Mouse (Mus musculus): Measurements from ENCODE around the gene Ppp1r14a. TPM values are rescaled to one million over a fixed set of nuclear protein-coding genes. Genes with fewer than 3 reads are reported as not detected.

Gene Ppp1r14a
- polyA plus RNA-seq, 1 experiment: 11.9 TPM

GRCm38 (mm10) chr7:29309749-29310148 lies 20.6 kb downstream of the Ppp1r14a start:
- no peaks in the 10 kb centered on the region for H3K27me3 ChIP-seq (ENCODE audit: control insufficient read depth, insufficient read depth, low read length)
- TF ChIP-seq POLR2A (IDR thresholded peaks at IDR 0.05; ENCODE audit: control insufficient read depth, low read depth, low read length): no peak
- no peak for TF ChIP-seq CTCF (IDR thresholded peaks at IDR 0.05; ENCODE audit: control insufficient read depth, insufficient read depth, insufficient replicate concordance, low read depth, low read length)
- H3K27ac ChIP-seq (ENCODE audit: control insufficient read depth, insufficient read depth, low read depth, low read length): no peak overlapping the region

GRCm38 (mm10) chr7:29313051-29313450 lies 23.9 kb downstream of the Ppp1r14a start:
- H3K4me3 ChIP-seq (ENCODE audit: control insufficient read depth, low read depth, low read length): peak overlapping the region; percentile 31; the same call in 1 of the 2 replicates
- no peaks in the 10 kb centered on the region for H3K27me3 ChIP-seq (ENCODE audit: control insufficient read depth, insufficient read depth, low read length)
- TF ChIP-seq CTCF (IDR thresholded peaks at IDR 0.05; ENCODE audit: control insufficient read depth, insufficient read depth, insufficient replicate concordance, low read depth, low read length) (no peak), POLR2A (IDR thresholded peaks at IDR 0.05; ENCODE audit: control insufficient read depth, low read depth, low read length) (no peak)
- H3K4me1 ChIP-seq (ENCODE audit: control insufficient read depth, insufficient read depth, low read length): peaks cover 29% of the 10 kb centered on the region
- no peaks in the 10 kb centered on the region for H3K36me3 ChIP-seq (ENCODE audit: control insufficient read depth, insufficient read depth, low read length)
- no peak overlapping the region for H3K27ac ChIP-seq (ENCODE audit: control insufficient read depth, insufficient read depth, low read depth, low read length)

More at GRCm38 (mm10) chr7:29309749-29310148, 20.6 kb downstream of the Ppp1r14a start:
- Histone ChIP-seq H3K4me1 (ENCODE audit: control insufficient read depth, insufficient read depth, low read length) (peaks cover 30% of the 10 kb centered on the region), H3K4me3 (ENCODE audit: control insufficient read depth, low read depth, low read length) (peak overlapping the region; percentile 69), H3K36me3 (ENCODE audit: control insufficient read depth, insufficient read depth, low read length) (no peaks in the 10 kb centered on the region)

GRCm38 (mm10) chr7:29313572-29314261 lies 24.6 kb downstream of the Ppp1r14a start:
- no peaks in the 10 kb centered on the region for H3K36me3 ChIP-seq (ENCODE audit: control insufficient read depth, insufficient read depth, low read length)
- H3K27ac ChIP-seq (ENCODE audit: control insufficient read depth, insufficient read depth, low read depth, low read length): no peak overlapping the region
- H3K4me3 ChIP-seq (ENCODE audit: control insufficient read depth, low read depth, low read length): no peak overlapping the region
- no peaks in the 10 kb centered on the region for H3K27me3 ChIP-seq (ENCODE audit: control insufficient read depth, insufficient read depth, low read length)
- peaks cover 30% of the 10 kb centered on the region for H3K4me1 ChIP-seq (ENCODE audit: control insufficient read depth, insufficient read depth, low read length)
- TF ChIP-seq CTCF (IDR thresholded peaks at IDR 0.05; ENCODE audit: control insufficient read depth, insufficient read depth, insufficient replicate concordance, low read depth, low read length) (no peak), POLR2A (IDR thresholded peaks at IDR 0.05; ENCODE audit: control insufficient read depth, low read depth, low read length) (no peak)

- no peak overlapping the region for H3K27ac ChIP-seq (ENCODE audit: control insufficient read depth, insufficient read depth, low read depth, low read length)
- no peak overlapping the region for H3K4me3 ChIP-seq (ENCODE audit: control insufficient read depth, low read depth, low read length)
- H3K4me1 ChIP-seq (ENCODE audit: control insufficient read depth, insufficient read depth, low read length): peaks cover 29% of the 10 kb centered on the region
- no peaks in the 10 kb centered on the region for H3K27me3 ChIP-seq (ENCODE audit: control insufficient read depth, insufficient read depth, low read length)
- no peaks in the 10 kb centered on the region for H3K36me3 ChIP-seq (ENCODE audit: control insufficient read depth, insufficient read depth, low read length)
- TF ChIP-seq CTCF (IDR thresholded peaks at IDR 0.05; ENCODE audit: control insufficient read depth, insufficient read depth, insufficient replicate concordance, low read depth, low read length): no peak
- no peak for TF ChIP-seq POLR2A (IDR thresholded peaks at IDR 0.05; ENCODE audit: control insufficient read depth, low read depth, low read length)
Observed at GRCm38 (mm10) chr7:29314844-29315628, 25.9 kb downstream of the Ppp1r14a start.

- Histone ChIP-seq H3K27ac (ENCODE audit: control insufficient read depth, insufficient read depth, low read depth, low read length) (no peak overlapping the region), H3K27me3 (ENCODE audit: control insufficient read depth, insufficient read depth, low read length) (no peaks in the 10 kb centered on the region), H3K4me3 (ENCODE audit: control insufficient read depth, low read depth, low read length) (no peak overlapping the region), H3K36me3 (ENCODE audit: control insufficient read depth, insufficient read depth, low read length) (no peaks in the 10 kb centered on the region), H3K4me1 (ENCODE audit: control insufficient read depth, insufficient read depth, low read length) (peaks cover 35% of the 10 kb centered on the region)
- no peak for TF ChIP-seq CTCF (IDR thresholded peaks at IDR 0.05; ENCODE audit: control insufficient read depth, insufficient read depth, insufficient replicate concordance, low read depth, low read length)
Observed at GRCm38 (mm10) chr7:29316137-29316734, 27.1 kb downstream of the Ppp1r14a start.

GRCm38 (mm10) chr7:29316976-29317375 lies 27.9 kb downstream of the Ppp1r14a start:
- Histone ChIP-seq H3K27me3 (ENCODE audit: control insufficient read depth, insufficient read depth, low read length) (no peaks in the 10 kb centered on the region), H3K36me3 (ENCODE audit: control insufficient read depth, insufficient read depth, low read length) (no peaks in the 10 kb centered on the region), H3K4me1 (ENCODE audit: control insufficient read depth, insufficient read depth, low read length) (peaks cover 35% of the 10 kb centered on the region), H3K4me3 (ENCODE audit: control insufficient read depth, low read depth, low read length) (no peak overlapping the region), H3K27ac (ENCODE audit: control insufficient read depth, insufficient read depth, low read depth, low read length) (peak overlapping the region; percentile 23; the same call in 1 of the 2 replicates)
- TF ChIP-seq CTCF (IDR thresholded peaks at IDR 0.05; ENCODE audit: control insufficient read depth, insufficient read depth, insufficient replicate concordance, low read depth, low read length) (no peak), POLR2A (IDR thresholded peaks at IDR 0.05; ENCODE audit: control insufficient read depth, low read depth, low read length) (no peak)

GRCm38 (mm10) chr7:29317558-29317957 lies 28.4 kb downstream of the Ppp1r14a start:
- no peak overlapping the region for H3K4me3 ChIP-seq (ENCODE audit: control insufficient read depth, low read depth, low read length)
- no peaks in the 10 kb centered on the region for H3K36me3 ChIP-seq (ENCODE audit: control insufficient read depth, insufficient read depth, low read length)
- TF ChIP-seq POLR2A (IDR thresholded peaks at IDR 0.05; ENCODE audit: control insufficient read depth, low read depth, low read length): no peak
- TF ChIP-seq CTCF (IDR thresholded peaks at IDR 0.05; ENCODE audit: control insufficient read depth, insufficient read depth, insufficient replicate concordance, low read depth, low read length): no peak
- H3K4me1 ChIP-seq (ENCODE audit: control insufficient read depth, insufficient read depth, low read length): peaks cover 35% of the 10 kb centered on the region
- no peaks in the 10 kb centered on the region for H3K27me3 ChIP-seq (ENCODE audit: control insufficient read depth, insufficient read depth, low read length)
- peak overlapping the region; percentile 23; the same call in 1 of the 2 replicates for H3K27ac ChIP-seq (ENCODE audit: control insufficient read depth, insufficient read depth, low read depth, low read length)

Data from testis, adult 2 months (tissue).